Mouse (Mus musculus): Measurements from ENCODE around the gene Gpam.

The Gpam gene

GRCm38 (mm10) chr19:55139301-55139700, 12.3 kb upstream of the Gpam start:
- no peak for DNase-seq (ENCODE audit: low read depth, low spot score)

GRCm38 (mm10) chr19:55138506-55138905, 11.5 kb upstream of the Gpam start:
- DNase-seq (ENCODE audit: low read depth, low spot score) = no peak

GRCm38 (mm10) chr19:55137884-55138283, 10.8 kb upstream of the Gpam start:
- peak; percentile 22 for DNase-seq (ENCODE audit: low read depth, low spot score)

- DNase-seq (ENCODE audit: low read depth, low spot score) = no peak
Observed at GRCm38 (mm10) chr19:55136693-55137427, 9.8 kb upstream of the Gpam start.

GRCm38 (mm10) chr19:55135918-55136317, 8.9 kb upstream of the Gpam start:
- DNase-seq (ENCODE audit: low read depth, low spot score) = no peak

GRCm38 (mm10) chr19:55134521-55134920, 7.5 kb upstream of the Gpam start:
- no peak for DNase-seq (ENCODE audit: low read depth, low spot score)

GRCm38 (mm10) chr19:55132476-55132875, 5.4 kb upstream of the Gpam start:
- no peak for DNase-seq (ENCODE audit: low read depth, low spot score)

- no peak for DNase-seq (ENCODE audit: low read depth, low spot score)
Observed at GRCm38 (mm10) chr19:55131747-55132146, 4.7 kb upstream of the Gpam start.

GRCm38 (mm10) chr19:55128469-55128868, 1.4 kb upstream of the Gpam start:
- DNase-seq (ENCODE audit: low read depth, low spot score) = no peak

- DNase-seq (ENCODE audit: low read depth, low spot score) = no peak
Observed at GRCm38 (mm10) chr19:55125456-55125855, 1.6 kb downstream of the Gpam start.

- peak; percentile 68 for DNase-seq (ENCODE audit: low read depth, low spot score)
Observed at GRCm38 (mm10) chr19:55123001-55123536, 4.0 kb downstream of the Gpam start.

GRCm38 (mm10) chr19:55122351-55122980, 4.6 kb downstream of the Gpam start:
- DNase-seq (ENCODE audit: low read depth, low spot score) = peak; percentile 49

- DNase-seq (ENCODE audit: low read depth, low spot score) = no peak
Observed at GRCm38 (mm10) chr19:55121836-55122235, 5.2 kb downstream of the Gpam start.

- no peak for DNase-seq (ENCODE audit: low read depth, low spot score)
Observed at GRCm38 (mm10) chr19:55120518-55121244, 6.4 kb downstream of the Gpam start.

- no peak for DNase-seq (ENCODE audit: low read depth, low spot score)
Observed at GRCm38 (mm10) chr19:55119541-55119940, 7.5 kb downstream of the Gpam start.

- no peak for DNase-seq (ENCODE audit: low read depth, low spot score)
Observed at GRCm38 (mm10) chr19:55117991-55118390, 9.0 kb downstream of the Gpam start.

- DNase-seq (ENCODE audit: low read depth, low spot score) = no peak
Observed at GRCm38 (mm10) chr19:55117059-55117815, 9.8 kb downstream of the Gpam start.

GRCm38 (mm10) chr19:55115532-55115931, 11.5 kb downstream of the Gpam start:
- no peak for DNase-seq (ENCODE audit: low read depth, low spot score)

GRCm38 (mm10) chr19:55114825-55115395, 12.1 kb downstream of the Gpam start:
- DNase-seq (ENCODE audit: low read depth, low spot score) = no peak

GRCm38 (mm10) chr19:55107896-55108295, 19.1 kb downstream of the Gpam start:
- no peak for DNase-seq (ENCODE audit: low read depth, low spot score)

GRCm38 (mm10) chr19:55105969-55106368, 21.1 kb downstream of the Gpam start:
- DNase-seq (ENCODE audit: low read depth, low spot score) = no peak

Data from brain, adult 2 months (tissue).